Mouse (Mus musculus): ENCODE data around the gene Slc12a9. TPM values are rescaled to one million over a fixed set of nuclear protein-coding genes. Genes with fewer than 3 reads are reported as not detected.

The Slc12a9 gene
- 10 to 100 TPM; 74.1 to 74.2 TPM for total RNA-seq (2023)

GRCm38 (mm10) chr5:137333512-137334174 is at the start of gene Slc12a9:
Gene Slc12a9 (minus strand): TSS chr5:137333597.

DNA sequence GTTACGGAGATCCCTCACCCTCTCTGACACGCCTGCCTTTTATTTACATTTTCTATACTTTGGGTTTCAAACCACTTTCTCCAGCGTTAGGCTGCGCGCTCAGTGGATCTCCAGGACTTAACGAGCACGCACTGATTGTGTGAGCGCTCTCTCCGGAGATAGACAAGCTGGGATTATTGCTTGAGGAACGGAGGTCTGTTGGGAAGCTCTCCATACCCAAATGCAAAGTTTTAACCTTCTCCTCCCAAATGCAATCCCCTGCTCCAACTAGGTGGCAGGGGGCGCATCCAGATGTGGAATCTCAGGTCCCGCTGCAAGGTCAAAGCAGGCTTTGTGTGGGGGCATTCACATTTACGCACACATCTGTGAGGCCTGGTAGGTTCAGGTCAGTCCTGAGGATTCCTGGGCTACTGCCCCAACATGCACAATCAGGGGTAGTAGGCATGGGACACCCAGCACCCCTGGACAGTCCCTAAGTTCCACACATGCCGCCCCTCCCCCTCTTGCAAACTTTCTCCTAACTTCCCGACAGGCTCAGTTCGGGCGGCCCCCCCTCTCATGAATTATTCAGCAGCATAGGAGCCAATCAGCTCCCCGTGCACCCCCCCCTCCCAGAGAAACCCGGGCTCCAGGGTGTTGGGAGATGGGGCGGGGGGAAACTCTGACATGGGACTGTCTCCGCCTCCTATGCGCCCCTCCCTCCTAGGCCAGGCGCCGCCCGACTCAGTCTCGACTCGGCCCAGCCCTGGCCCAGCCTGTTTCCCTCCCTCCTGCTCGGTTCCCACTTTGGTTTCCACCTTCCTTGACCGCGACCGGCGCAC is 16.2 kb upstream of the Slc12a9 start, which contains the start of gene Ephb4:
Gene Ephb4 (plus strand): TSS at position 726 of the 821 bp plus-strand sequence.

GRCm38 (mm10) chr5:137314193-137315083 is 19.0 kb downstream of the Slc12a9 start, which contains the start of gene Trip6:
Gene Trip6 (minus strand): TSS chr5:137314404.

GRCm38 (mm10) chr5:137307071-137307912 is 26.1 kb downstream of the Slc12a9 start, which contains the start of gene Srrt:
Gene Srrt (minus strand): TSS chr5:137307674.

DNA sequence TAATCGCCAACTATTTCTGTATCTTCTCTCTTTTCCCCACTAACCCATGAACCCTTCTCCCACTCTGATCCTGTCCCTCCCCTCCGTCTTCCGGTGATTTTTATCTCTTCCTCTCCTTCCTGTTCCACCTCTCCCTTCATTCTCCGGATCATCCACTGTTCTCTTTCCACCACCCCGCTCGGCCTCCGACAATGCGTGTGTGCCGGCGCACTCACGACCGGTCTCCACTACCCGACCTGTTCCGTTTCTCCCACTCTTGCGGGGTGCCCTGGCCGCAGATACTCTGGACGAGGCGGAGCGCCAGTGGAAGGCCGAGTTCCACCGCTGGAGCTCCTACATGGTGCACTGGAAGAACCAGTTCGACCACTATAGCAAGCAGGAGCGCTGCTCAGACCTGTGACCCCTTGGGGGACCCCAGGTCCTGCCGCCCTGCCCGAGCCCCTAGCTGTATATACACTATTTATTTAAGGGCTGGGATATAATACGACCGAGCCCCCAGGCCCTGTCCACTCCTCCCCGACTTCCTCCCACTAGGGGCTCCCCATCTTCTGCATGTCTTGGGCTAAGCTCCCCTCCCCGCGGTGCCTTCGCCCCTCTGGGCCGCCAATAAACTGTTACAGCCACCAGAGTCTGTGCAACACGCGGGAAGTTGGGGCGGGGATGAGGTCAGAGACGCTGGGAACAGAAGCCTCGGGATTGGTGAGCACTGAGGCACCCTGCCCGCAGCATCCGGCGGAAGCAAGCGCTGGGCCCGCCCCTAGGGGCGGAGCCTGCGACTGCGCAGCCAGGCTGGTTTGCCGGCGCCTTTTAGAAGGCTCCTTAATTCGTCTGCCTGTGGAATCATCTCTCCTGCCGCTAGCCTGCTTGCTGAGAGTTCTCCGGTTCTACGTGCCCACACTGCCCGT is 39.3 kb downstream of the Slc12a9 start, which contains the start of gene Ufsp1:
Gene Ufsp1 (plus strand): TSS at position 791 of the 905 bp plus-strand sequence.

DNA sequence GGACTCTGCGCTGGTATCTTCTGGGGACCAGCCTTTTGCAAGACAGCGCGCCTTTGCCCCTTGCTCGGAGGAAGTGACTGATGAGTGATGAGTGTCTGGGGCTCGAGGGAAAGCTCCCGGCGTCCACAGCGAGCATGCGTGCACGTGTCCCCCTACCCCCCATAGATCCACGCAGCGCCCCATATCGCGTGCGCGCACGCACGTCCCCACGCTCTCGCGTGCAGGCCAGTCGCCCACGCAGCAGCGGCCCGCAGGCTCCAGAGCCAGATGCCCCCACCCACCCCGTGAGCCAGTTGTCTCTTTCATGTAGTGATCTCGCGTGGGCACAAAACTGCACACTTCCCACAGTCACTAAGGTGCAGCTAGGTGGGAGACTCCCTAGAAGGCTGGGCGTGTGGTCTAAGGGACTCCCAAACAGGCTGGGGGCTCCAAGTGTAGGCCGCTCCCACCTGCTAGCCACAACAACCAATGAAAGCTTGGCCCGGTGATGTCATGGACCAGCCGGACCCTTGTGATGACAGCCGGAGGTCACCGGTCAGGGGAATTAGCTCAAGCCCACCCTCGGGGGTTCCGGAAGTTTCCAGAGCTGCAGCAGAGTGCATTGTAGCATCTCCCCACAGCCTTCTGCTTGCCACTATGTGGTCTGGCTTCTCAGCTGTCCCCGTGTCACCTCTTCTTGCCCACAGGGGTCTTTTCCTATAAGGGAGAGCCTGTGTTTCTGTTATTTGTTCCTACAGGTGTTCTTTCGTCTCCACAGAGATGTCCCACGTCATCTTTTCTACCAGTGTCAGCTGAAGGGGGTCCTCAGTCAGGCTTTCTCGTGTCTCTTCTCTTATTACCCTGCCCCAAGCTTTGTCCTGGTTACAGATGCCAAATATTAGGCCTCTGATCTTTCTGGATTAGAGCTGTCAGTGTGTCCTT is 46.1 kb downstream of the Slc12a9 start, which contains the start of gene Ache:
Gene Ache (plus strand): TSS at position 488 of the 921 bp plus-strand sequence.

Other genes starting within 250 kb of the Slc12a9 start
- gene Trim56, start 217.4 kb downstream of the Slc12a9 start, total RNA-seq (2023): 10 to 100 TPM; 33.3 to 34.2 TPM
- gene Muc3, start 184.3 kb downstream of the Slc12a9 start, total RNA-seq (2023): not detected
- not detected for gene Muc3a, start 121.2 kb downstream of the Slc12a9 start, total RNA-seq (2023)
- 1 to 10 TPM in 1 of 2 experiments, under 1 TPM in 1; 0.16 to 1.7 TPM for gene Ache, start 46.1 kb downstream of the Slc12a9 start, total RNA-seq (2023)
- gene Ufsp1, start 39.0 kb downstream of the Slc12a9 start, total RNA-seq (2023): under 1 TPM in 1 of 2 experiments, not detected in 1; 0.70 TPM
- gene Srrt, start 25.9 kb downstream of the Slc12a9 start, total RNA-seq (2023): 100 to 1,000 TPM; 177 to 211 TPM
- 10 to 100 TPM; 16.0 to 19.2 TPM for gene Trip6, start 19.2 kb downstream of the Slc12a9 start, total RNA-seq (2023)
- gene Ephb4, start 16.5 kb upstream of the Slc12a9 start, total RNA-seq (2023): under 1 TPM in 1 of 2 experiments, not detected in 1; 0.30 TPM
- under 1 TPM in 1 of 2 experiments, not detected in 1; 0.03 TPM for gene Zan, start 143.5 kb upstream of the Slc12a9 start, total RNA-seq (2023)
- gene Pop7, start 168.9 kb upstream of the Slc12a9 start, total RNA-seq (2023): 10 to 100 TPM; 20.8 to 21.6 TPM
- gene Gigyf1, start 185.0 kb upstream of the Slc12a9 start, total RNA-seq (2023): 10 to 100 TPM; 55.2 to 70.1 TPM
- gene Epo, start 199.6 kb upstream of the Slc12a9 start, total RNA-seq (2023): not detected
- gene Gnb2, start 199.9 kb upstream of the Slc12a9 start, total RNA-seq (2023): 1,000 to 10,000 TPM; 1,007 to 1,026 TPM
- gene Actl6b, start 219.9 kb upstream of the Slc12a9 start, total RNA-seq (2023): not detected
- not detected for gene Tfr2, start 236.2 kb upstream of the Slc12a9 start, total RNA-seq (2023)